Mouse (Mus musculus) testis, adult 2 months (tissue): ENCODE results near the gene Clstn1.

Experiments
- CTCF ChIP-seq: fragments of 200-500 bp; IDR thresholded peaks from 2 replicates; pipeline ENCODE4 v1.5.1; 2012; ENCODE audit warnings: low read depth, mild to moderate bottlenecking, inconsistent platforms, low read length, moderate library complexity; ENCODE audit not compliant: control insufficient read depth, insufficient read depth, insufficient replicate concordance
- POLR2A ChIP-seq: fragments of 200-500 bp; IDR thresholded peaks from 2 replicates; pipeline ENCODE4 v1.6.1; 2012; ENCODE audit warnings: low read depth, mild to moderate bottlenecking, inconsistent platforms, low read length, moderate library complexity; ENCODE audit not compliant: control insufficient read depth

DNA sequence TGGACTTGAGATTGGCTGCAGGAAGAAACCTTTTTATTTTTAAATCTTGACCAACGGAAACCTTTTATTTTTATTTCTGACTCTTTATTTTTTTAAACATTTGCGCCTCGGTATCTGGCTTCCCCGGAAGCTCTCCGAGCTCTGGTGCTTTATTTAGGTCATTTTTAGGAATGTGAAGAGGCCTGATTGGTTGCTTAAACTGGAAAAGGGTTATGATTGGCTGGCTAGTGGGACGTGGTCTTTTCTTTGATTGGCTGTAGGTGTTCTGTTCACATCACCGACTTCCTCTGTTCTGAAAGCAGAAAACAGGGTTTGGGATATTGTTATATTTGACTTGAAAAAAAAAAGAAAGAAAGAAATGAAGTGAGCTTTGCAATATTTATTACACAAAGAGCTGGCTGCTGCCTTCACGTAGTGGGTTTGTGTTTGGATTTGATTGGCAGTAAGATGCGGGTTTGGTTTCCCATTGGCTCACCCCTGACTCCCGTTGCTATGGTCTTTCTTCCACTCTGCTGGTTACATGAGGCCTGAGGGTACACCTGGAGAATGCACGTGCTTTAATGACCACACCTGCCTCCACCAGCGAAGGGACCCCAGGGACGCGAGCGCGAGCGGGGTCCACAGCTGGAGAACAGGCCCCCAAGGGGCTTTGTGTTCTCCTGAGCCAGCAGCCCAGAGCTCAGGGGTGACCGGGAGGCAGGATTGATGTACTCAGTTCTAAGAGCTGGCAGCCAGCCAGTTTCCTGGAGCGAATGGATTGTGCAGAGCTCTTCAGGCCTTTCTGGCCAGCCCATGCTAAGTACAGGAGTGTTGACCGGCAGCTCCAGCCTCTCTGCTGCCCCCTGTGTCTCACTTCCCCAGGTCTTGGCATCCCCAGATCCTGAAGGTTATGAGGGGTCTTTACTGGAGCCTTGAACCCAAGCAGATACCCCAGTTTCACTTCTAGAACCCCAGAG is 21.5 kb upstream of the Clstn1 start:
- TF ChIP-seq CTCF (no peak), POLR2A (no peak)
